ENCODE assay signal across 18 mouse cellular contexts in genomic region chr12:112330557-112330956, GRCm38 (mm10).
DNase-seq lines count a peak whose midpoint lies in the region; ATAC-seq lines count a peak whose summit lies in the region.
"Had no signal": no experiment of that assay in that cellular context is flagged by ENCODE, and none has a peak within 500 bp of the region (broad histone marks: within the 10 kb centered on the region; RNA-seq: fewer than 3 reads in every experiment).

No protein-coding gene starts in this region.

- no peaks in the 10 kb centered on the region for H3K36me3 ChIP-seq in neural tube, embryonic 12.5 days
- no peaks in the 10 kb centered on the region for H3K36me3 ChIP-seq in neural tube, embryonic 15.5 days
- H3K36me3 ChIP-seq in hindbrain, embryonic 11.5 days (ENCODE audit: control insufficient read depth, insufficient read depth, low read length) = no peaks in the 10 kb centered on the region
- H3K36me3 ChIP-seq in midbrain, embryonic 12.5 days = no peaks in the 10 kb centered on the region
- H3K36me3 ChIP-seq: embryonic facial prominence, embryonic 13.5 days; heart, embryonic 13.5 days; limb, embryonic 13.5 days had no signal

- H3K9me3 ChIP-seq in neural tube, embryonic 12.5 days = no peaks in the 10 kb centered on the region
- no peaks in the 10 kb centered on the region for H3K9me3 ChIP-seq in neural tube, embryonic 15.5 days (replicated peaks)
- H3K9me3 ChIP-seq in hindbrain, embryonic 11.5 days (ENCODE audit: control insufficient read depth, low read length) = no peaks in the 10 kb centered on the region
- no peaks in the 10 kb centered on the region for H3K9me3 ChIP-seq in midbrain, embryonic 12.5 days
- H3K9me3 ChIP-seq: embryonic facial prominence, embryonic 13.5 days; heart, embryonic 13.5 days; limb, embryonic 13.5 days had no signal

- no peak overlapping the region for H3K4me3 ChIP-seq in neural tube, embryonic 12.5 days
- H3K4me3 ChIP-seq in neural tube, embryonic 15.5 days (replicated peaks) = no peak overlapping the region
- H3K4me3 ChIP-seq in hindbrain, embryonic 11.5 days (ENCODE audit: low read depth, low read length) = no peak overlapping the region
- no peak overlapping the region for H3K4me3 ChIP-seq in midbrain, embryonic 12.5 days
- H3K4me3 ChIP-seq: gastrocnemius, adult 2 months; heart, embryonic 13.5 days; limb, embryonic 13.5 days had no signal

- H3K9ac ChIP-seq in neural tube, embryonic 12.5 days = no peak overlapping the region
- H3K9ac ChIP-seq in neural tube, embryonic 15.5 days (replicated peaks) = no peak overlapping the region
- H3K9ac ChIP-seq in hindbrain, embryonic 11.5 days (ENCODE audit: low read depth, low read length) = no peak overlapping the region
- no peak overlapping the region for H3K9ac ChIP-seq in midbrain, embryonic 12.5 days (replicated peaks)
- H3K9ac ChIP-seq: embryonic facial prominence, embryonic 13.5 days; heart, embryonic 13.5 days; limb, embryonic 13.5 days had no signal

- peaks cover 77% of the 10 kb centered on the region for H3K4me1 ChIP-seq in neural tube, embryonic 12.5 days
- peaks cover 74% of the 10 kb centered on the region for H3K4me1 ChIP-seq in neural tube, embryonic 15.5 days
- H3K4me1 ChIP-seq in hindbrain, embryonic 11.5 days (replicated peaks; ENCODE audit: control insufficient read depth, insufficient read depth, low read length) = peaks cover 34% of the 10 kb centered on the region
- peaks cover 77% of the 10 kb centered on the region for H3K4me1 ChIP-seq in midbrain, embryonic 12.5 days

- H3K27me3 ChIP-seq in neural tube, embryonic 12.5 days (replicated peaks) = peaks cover 9% of the 10 kb centered on the region; the same call in 1 of the 2 replicates
- no peaks in the 10 kb centered on the region for H3K27me3 ChIP-seq in neural tube, embryonic 15.5 days (replicated peaks)
- H3K27me3 ChIP-seq in hindbrain, embryonic 11.5 days (ENCODE audit: control insufficient read depth, insufficient read depth, low read length) = peaks cover 4% of the 10 kb centered on the region; the same call in 1 of the 2 replicates
- peaks cover 41% of the 10 kb centered on the region for H3K27me3 ChIP-seq in midbrain, embryonic 12.5 days
- H3K27me3 ChIP-seq: limb, embryonic 13.5 days had no signal

- intact Hi-C loops in heart, postnatal 10 days (cut with DNase I) = loop anchor here (5.0 kb wide), 2 partner anchors 127 to 133 kb away; no protein-coding TSS in a partner anchor

- H3K27ac ChIP-seq in neural tube, embryonic 12.5 days = peak overlapping the region; percentile 57; the same call in 1 of the 2 replicates
- H3K27ac ChIP-seq in neural tube, embryonic 15.5 days (replicated peaks) = no peak overlapping the region
- H3K27ac ChIP-seq in hindbrain, embryonic 11.5 days (ENCODE audit: low read depth, low read length) = peak overlapping the region; percentile 84
- peak overlapping the region; percentile 95 for H3K27ac ChIP-seq in midbrain, embryonic 12.5 days (replicated peaks)
- H3K27ac ChIP-seq: embryonic facial prominence, embryonic 13.5 days; gastrocnemius, adult 2 months; heart, embryonic 13.5 days; limb, embryonic 13.5 days had no signal

- WGBS in neural tube, embryonic 12.5 days = 57% methylated on average over 5 of the region's 5 CpGs
- WGBS in neural tube, embryonic 15.5 days = 64% methylated on average over 5 of the region's 5 CpGs
- WGBS in hindbrain, embryonic 11.5 days = 44% methylated on average over 5 of the region's 5 CpGs
- whole genome bisulfite sequencing in midbrain, embryonic 12.5 days = 56% methylated on average over 5 of the region's 5 CpGs

- peak; percentile 40 for DNase-seq in hindbrain, embryonic 11.5 days (ENCODE audit: low spot score)
- DNase-seq in adrenal gland, adult 18-20 months (ENCODE audit: low spot score in 2 of 2) = no peak
- no peak for DNase-seq in cerebellum, postnatal 25 days
- no peak for DNase-seq in embryo, embryonic 10 days (ENCODE audit: low spot score)
- no peak for DNase-seq in heart, postnatal 10 days
- DNase-seq: adrenal gland, adult 8-10 months; gastrocnemius, adult 2 months; heart, adult 11 months; kidney, adult 11 months; kidney, postnatal 14 days; layer of hippocampus, adult 9-11 months; thymus, adult 18-20 months had no signal

- no peak overlapping the region for H3K4me2 ChIP-seq in neural tube, embryonic 12.5 days (replicated peaks)
- no peak overlapping the region for H3K4me2 ChIP-seq in neural tube, embryonic 15.5 days
- no peak overlapping the region for H3K4me2 ChIP-seq in hindbrain, embryonic 11.5 days (replicated peaks; ENCODE audit: low read depth, low read length)
- H3K4me2 ChIP-seq in midbrain, embryonic 12.5 days (replicated peaks) = no peak overlapping the region

- ATAC-seq in neural tube, embryonic 12.5 days (ENCODE audit: low FRiP score, low read depth) = no peak
- ATAC-seq in neural tube, embryonic 15.5 days (ENCODE audit: low FRiP score) = no peak
- no peak for ATAC-seq in hindbrain, embryonic 11.5 days (ENCODE audit: low FRiP score)
- no peak for ATAC-seq in midbrain, embryonic 12.5 days (ENCODE audit: low FRiP score, low read depth)
